Mouse (Mus musculus): ENCODE data around the gene Defb6. TPM values are rescaled to one million over a fixed set of nuclear protein-coding genes. Genes with fewer than 3 reads are reported as not detected.

Defb6 gene
- total RNA-seq (2023): not detected

GRCm38 (mm10) chr8:19225161-19225560, at the start of gene Defb6:
Defb6 (plus strand) TSS chr8:19225478.

GRCm38 (mm10) chr8:19239616-19240015, 14.3 kb downstream of the Defb6 start, which contains the start of gene Defb46:
Defb46 (plus strand) TSS chr8:19239916.

GRCm38 (mm10) chr8:19247280-19247679, 22.0 kb downstream of the Defb6 start, which contains the start of gene Defb5:
Defb5 (plus strand) TSS chr8:19247580.

Other genes with a start within 250 kb of the Defb6 start
- gene Defb40, start 247.2 kb upstream of the Defb6 start, total RNA-seq (2023): not detected
- not detected for gene Defb37, start 234.4 kb upstream of the Defb6 start, total RNA-seq (2023)
- gene Defb38, start 198.9 kb upstream of the Defb6 start, total RNA-seq (2023): not detected
- gene Defb39, start 160.7 kb upstream of the Defb6 start, total RNA-seq (2023): not detected
- not detected for gene Defb12, start 110.6 kb upstream of the Defb6 start, total RNA-seq (2023)
- gene Defb34, start 101.7 kb upstream of the Defb6 start, total RNA-seq (2023): not detected
- gene Gm45826, start 84.7 kb upstream of the Defb6 start, total RNA-seq (2023): not detected
- not detected for gene Defb14, start 31.1 kb upstream of the Defb6 start, total RNA-seq (2023)
- gene Defb4, start 26.8 kb upstream of the Defb6 start, total RNA-seq (2023): not detected
- gene Defb46, start 14.4 kb downstream of the Defb6 start, total RNA-seq (2023): not detected
- gene Defb5, start 22.1 kb downstream of the Defb6 start, total RNA-seq (2023): not detected
- not detected for gene Defb3, start 67.9 kb downstream of the Defb6 start, total RNA-seq (2023)
- not detected for gene Defb8, start 222.1 kb downstream of the Defb6 start, total RNA-seq (2023)